Mouse (Mus musculus) layer of hippocampus, postnatal 36 days (tissue): Measurements from ENCODE around the gene Prss1. TPM values are rescaled to one million over a fixed set of nuclear protein-coding genes. Genes with fewer than 3 reads are reported as not detected.
"Not testable (repeated sequence)": the region's sequence is repeated elsewhere in the genome, so short reads cannot be mapped to it uniquely, and the experiment has no call there.

Experiments
- DNase-seq, 2 experiments: peaks; one replicate each; pipeline ENCODE4 v3.0.0; 2022
- total RNA-seq, 2 experiments: library from RNA; stranded (reverse); gene quantifications; 2 replicates each; pipeline ENCODE4 v1.2.3; 2021

Prss1 gene
- not detected for total RNA-seq

DNA sequence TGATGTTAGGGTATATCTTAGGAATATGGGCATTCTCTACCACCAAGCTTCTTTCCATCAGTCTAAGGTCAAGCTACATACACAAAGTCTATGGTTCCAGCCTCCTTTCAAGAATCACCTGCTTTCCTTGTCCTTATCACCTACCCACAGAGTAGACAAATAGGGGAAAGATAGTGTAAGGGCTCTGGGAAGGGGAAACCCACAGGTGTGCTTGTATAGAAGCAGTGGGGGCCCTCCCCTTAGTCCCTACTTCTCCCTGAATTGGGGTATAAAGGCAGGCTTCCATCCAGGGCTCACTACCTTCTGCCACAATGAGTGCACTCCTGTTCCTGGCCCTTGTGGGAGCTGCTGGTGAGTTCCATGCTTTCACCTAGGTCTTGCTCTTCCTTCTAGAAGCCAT is at the start of gene Prss1:
Prss1 (plus strand) TSS at position 301 of the 400 bp plus-strand sequence.
- not testable (repeated sequence) for DNase-seq

GRCm38 (mm10) chr6:41442261-41442660 is 16.5 kb upstream of the Prss1 start:
- not testable (repeated sequence) for DNase-seq

- DNase-seq, result not testable (repeated sequence)
Observed at GRCm38 (mm10) chr6:41446045-41446444, 12.7 kb upstream of the Prss1 start, which contains the start of gene Gm10334. TSS of gene Gm10334 (minus strand) at chr6:41446145.

GRCm38 (mm10) chr6:41499374-41499773 is 40.6 kb downstream of the Prss1 start:
- no peak for DNase-seq

DNA sequence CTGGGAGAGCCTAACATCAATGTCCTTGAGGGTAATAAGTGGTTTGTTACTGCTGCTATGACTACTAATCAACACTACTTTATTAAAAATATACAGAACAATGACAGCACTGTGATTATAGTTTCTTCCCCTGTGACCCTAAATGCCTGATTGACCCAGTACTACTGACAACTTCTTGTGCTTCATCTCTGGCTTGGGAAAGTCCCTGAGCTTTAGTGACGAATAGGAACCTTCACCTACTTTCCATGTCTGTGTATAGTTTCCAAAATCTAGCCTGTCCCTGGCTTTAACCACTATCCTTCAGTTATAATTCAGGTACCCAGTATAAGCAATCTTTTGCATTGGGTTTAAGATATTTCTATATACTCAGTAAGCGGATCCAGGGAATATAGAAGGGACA is 46.2 kb downstream of the Prss1 start:
- DNase-seq, result no peak

DNA sequence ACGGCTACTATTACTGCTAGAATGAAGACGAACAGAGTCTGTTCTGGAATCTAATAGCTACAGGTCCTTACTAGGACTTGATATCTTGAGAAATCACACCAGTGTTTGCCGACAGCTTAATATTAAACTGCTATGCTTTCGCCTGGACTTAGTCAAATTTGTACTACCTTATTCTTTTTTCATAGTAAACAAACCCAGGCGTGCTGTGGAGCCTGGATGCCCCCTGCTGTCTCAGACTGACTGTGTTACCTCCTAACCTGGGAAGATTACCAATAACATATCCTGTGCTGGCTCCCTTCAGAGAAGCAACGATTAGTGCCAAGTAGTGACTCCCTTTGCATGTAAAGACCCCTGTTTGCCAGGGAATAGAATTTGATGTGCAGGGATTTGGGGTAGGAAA is 46.6 kb downstream of the Prss1 start:
- no peak for DNase-seq

Other genes starting within 250 kb of the Prss1 start
- not detected for gene Try4, start 156.7 kb upstream of the Prss1 start, total RNA-seq
- not detected for gene Try5, start 142.1 kb upstream of the Prss1 start, total RNA-seq
- gene Try10, start 104.8 kb upstream of the Prss1 start, total RNA-seq, result not detected
- not detected for gene Prss3, start 81.3 kb upstream of the Prss1 start, total RNA-seq
- not detected for gene Gm5771, start 66.6 kb upstream of the Prss1 start, total RNA-seq
- gene Gm10334, start 12.8 kb upstream of the Prss1 start, total RNA-seq, result not detected
- gene Prss2, start 62.9 kb downstream of the Prss1 start, total RNA-seq, result not detected
- gene Ephb6, start 146.6 kb downstream of the Prss1 start, total RNA-seq, result 10 to 100 TPM; 67.7 to 71.2 TPM
- gene Trpv6, start 177.5 kb downstream of the Prss1 start, total RNA-seq, result 1 to 10 TPM in 1 of 2 experiments, under 1 TPM in 1; 0.87 to 1.2 TPM
- not detected for gene Trpv5, start 221.8 kb downstream of the Prss1 start, total RNA-seq
- gene Llcfc1, start 225.5 kb downstream of the Prss1 start, total RNA-seq, result not detected
- not detected for gene Kel, start 245.4 kb downstream of the Prss1 start, total RNA-seq